Mouse (Mus musculus): ENCODE measurements around the gene Arv1. TPM values are rescaled to one million over a fixed set of nuclear protein-coding genes. Genes with fewer than 3 reads are reported as not detected.

Arv1 gene
- total and polyA plus RNA-seq, 2 experiments from 2014 or later: 10.7 to 11.0 TPM

DNA sequence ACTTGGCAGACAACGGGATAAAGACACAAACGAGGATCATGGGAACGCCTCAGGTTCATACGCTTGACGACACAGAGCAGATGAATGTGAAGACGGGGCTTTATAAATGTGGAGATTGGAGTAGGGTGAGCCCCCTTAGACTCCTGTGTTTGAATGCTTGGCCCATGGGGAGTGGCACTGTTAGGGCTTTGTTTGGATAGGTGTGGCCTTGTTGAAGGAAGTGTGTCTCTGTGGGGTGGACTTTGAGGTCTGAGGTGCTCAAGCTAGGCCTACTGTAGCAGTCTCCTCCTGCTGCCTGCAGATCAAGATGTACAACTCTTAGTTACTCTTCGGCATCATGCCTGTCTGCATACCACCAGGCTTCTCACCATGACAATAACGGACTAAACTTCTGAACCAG is 16.1 kb upstream of the Arv1 start:
- Histone ChIP-seq H3K27me3 (ENCODE audit: control insufficient read depth, insufficient read depth, low read length) (no peaks in the 10 kb centered on the region), H3K9ac (replicated peaks; ENCODE audit: low read depth, low read length) (no peak overlapping the region), H3K4me2 (ENCODE audit: low read depth, low read length) (no peak overlapping the region), H3K36me3 (replicated peaks; ENCODE audit: control insufficient read depth, insufficient read depth, low read length) (peaks cover 16% of the 10 kb centered on the region), H3K4me3 (ENCODE audit: low read depth, low read length) (no peak overlapping the region), H3K4me1 (ENCODE audit: control insufficient read depth, insufficient read depth) (no peaks in the 10 kb centered on the region), H3K27ac (ENCODE audit: low read depth) (no peak overlapping the region), H3K9me3 (replicated peaks; ENCODE audit: control insufficient read depth, low read length) (no peaks in the 10 kb centered on the region)
- no peak for TF ChIP-seq EP300 (IDR thresholded peaks at IDR 0.05; ENCODE audit: low read depth)
- TF ChIP-seq CTCF (IDR thresholded peaks at IDR 0.05; ENCODE audit: low read depth): no peak
- ATAC-seq (ENCODE audit: insufficient read depth, low read depth) (no peak), DNase-seq (ENCODE audit: low spot score) (no peak)
- WGBS: 92% methylated on average over 8 of the region's 8 CpGs

DNA sequence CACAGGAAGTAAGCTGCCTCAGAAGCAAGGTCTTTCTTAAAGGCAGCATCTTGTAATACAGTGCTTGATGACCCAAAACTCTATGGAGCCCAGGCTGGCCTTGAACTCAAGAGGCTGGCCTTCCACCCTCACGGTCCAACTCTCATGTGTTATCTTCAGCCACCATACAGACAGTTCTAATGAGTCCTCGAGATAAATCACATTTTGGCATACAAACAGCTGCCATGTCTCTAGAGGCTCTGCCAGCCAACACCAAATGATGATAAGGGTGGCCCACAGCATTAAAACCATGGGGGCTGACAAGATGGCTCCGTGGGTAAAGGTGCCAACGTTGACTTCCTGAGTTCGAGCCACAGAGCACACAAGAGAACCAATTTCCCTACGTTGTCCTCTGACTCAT is 8.7 kb upstream of the Arv1 start:
- H3K27ac ChIP-seq (ENCODE audit: low read depth): no peak overlapping the region
- peaks cover 41% of the 10 kb centered on the region for H3K36me3 ChIP-seq (replicated peaks; ENCODE audit: control insufficient read depth, insufficient read depth, low read length)
- H3K4me1 ChIP-seq (ENCODE audit: control insufficient read depth, insufficient read depth): no peaks in the 10 kb centered on the region
- DNase-seq (ENCODE audit: low spot score) (no peak), ATAC-seq (ENCODE audit: insufficient read depth, low read depth) (no peak)
- H3K9ac ChIP-seq (replicated peaks; ENCODE audit: low read depth, low read length): no peak overlapping the region
- TF ChIP-seq CTCF (IDR thresholded peaks at IDR 0.05; ENCODE audit: low read depth) (no peak), EP300 (IDR thresholded peaks at IDR 0.05; ENCODE audit: low read depth) (no peak)
- no peak overlapping the region for H3K4me2 ChIP-seq (ENCODE audit: low read depth, low read length)
- H3K9me3 ChIP-seq (replicated peaks; ENCODE audit: control insufficient read depth, low read length): no peaks in the 10 kb centered on the region
- WGBS: 79% methylated on average over 6 of the region's 6 CpGs
- H3K4me3 ChIP-seq (ENCODE audit: low read depth, low read length): no peak overlapping the region
- H3K27me3 ChIP-seq (ENCODE audit: control insufficient read depth, insufficient read depth, low read length): no peaks in the 10 kb centered on the region

DNA sequence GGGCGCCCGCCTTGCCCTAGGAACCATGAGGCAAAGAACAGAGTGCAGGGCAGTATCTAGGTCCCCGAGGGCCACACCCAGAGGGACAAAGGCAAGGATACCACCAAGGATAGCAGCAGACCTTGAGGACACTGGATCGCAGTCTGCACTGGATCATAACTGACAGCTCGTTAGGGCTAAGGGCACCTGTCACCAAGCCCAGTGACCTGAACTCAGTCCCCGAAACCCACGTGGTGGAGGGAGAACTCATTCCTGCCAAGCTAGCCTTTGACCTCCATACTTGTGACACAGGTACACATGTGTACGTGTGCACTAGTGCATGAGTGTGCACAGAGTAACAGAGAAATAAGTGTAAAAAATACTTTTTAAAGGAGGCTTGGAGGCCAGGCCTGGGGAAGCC is 6.2 kb upstream of the Arv1 start:
- peaks cover 33% of the 10 kb centered on the region for H3K36me3 ChIP-seq (replicated peaks; ENCODE audit: control insufficient read depth, insufficient read depth, low read length)
- H3K4me1 ChIP-seq (ENCODE audit: control insufficient read depth, insufficient read depth): peaks cover 3% of the 10 kb centered on the region
- H3K4me3 ChIP-seq (ENCODE audit: low read depth, low read length): no peak overlapping the region
- H3K27ac ChIP-seq (ENCODE audit: low read depth): no peak overlapping the region
- H3K9ac ChIP-seq (replicated peaks; ENCODE audit: low read depth, low read length): no peak overlapping the region
- H3K9me3 ChIP-seq (replicated peaks; ENCODE audit: control insufficient read depth, low read length): no peaks in the 10 kb centered on the region
- TF ChIP-seq EP300 (IDR thresholded peaks at IDR 0.05; ENCODE audit: low read depth) (no peak), CTCF (IDR thresholded peaks at IDR 0.05; ENCODE audit: low read depth) (no peak)
- no peaks in the 10 kb centered on the region for H3K27me3 ChIP-seq (ENCODE audit: control insufficient read depth, insufficient read depth, low read length)
- DNase-seq (ENCODE audit: low spot score) (no peak), ATAC-seq (ENCODE audit: insufficient read depth, low read depth) (no peak)
- WGBS: 78% methylated on average over 8 of the region's 8 CpGs
- H3K4me2 ChIP-seq (ENCODE audit: low read depth, low read length): no peak overlapping the region

DNA sequence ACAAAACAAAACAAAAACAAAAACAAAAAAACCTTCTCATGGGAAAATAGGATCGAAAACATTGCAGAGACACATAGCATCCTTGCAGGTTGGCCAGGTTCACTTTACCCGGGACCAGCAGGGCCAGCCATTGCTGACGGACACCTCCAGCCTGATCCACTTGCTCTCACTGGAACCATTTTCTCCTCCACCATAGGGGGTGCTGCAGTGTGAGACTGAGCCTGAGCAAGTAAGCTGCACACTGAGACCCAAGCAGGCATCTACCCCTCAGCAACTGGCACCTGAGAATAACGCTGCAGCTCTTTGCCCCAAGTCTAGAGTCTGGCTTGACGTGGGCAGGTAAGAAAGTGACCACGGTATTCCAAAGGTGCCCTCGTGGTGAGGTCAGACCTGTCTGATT is 1.8 kb upstream of the Arv1 start:
- Histone ChIP-seq H3K9me3 (replicated peaks; ENCODE audit: control insufficient read depth, low read length) (no peaks in the 10 kb centered on the region), H3K4me2 (ENCODE audit: low read depth, low read length) (no peak overlapping the region), H3K9ac (replicated peaks; ENCODE audit: low read depth, low read length) (no peak overlapping the region), H3K27ac (ENCODE audit: low read depth) (no peak overlapping the region), H3K4me3 (ENCODE audit: low read depth, low read length) (no peak overlapping the region), H3K27me3 (ENCODE audit: control insufficient read depth, insufficient read depth, low read length) (no peaks in the 10 kb centered on the region), H3K36me3 (replicated peaks; ENCODE audit: control insufficient read depth, insufficient read depth, low read length) (peaks cover 5% of the 10 kb centered on the region; the same call in 1 of the 2 replicates), H3K4me1 (ENCODE audit: control insufficient read depth, insufficient read depth) (peaks cover 16% of the 10 kb centered on the region)
- DNase-seq (ENCODE audit: low spot score) (no peak), ATAC-seq (ENCODE audit: insufficient read depth, low read depth) (no peak)
- WGBS: 77% methylated on average over 7 of the region's 7 CpGs
- TF ChIP-seq EP300 (IDR thresholded peaks at IDR 0.05; ENCODE audit: low read depth): no peak
- TF ChIP-seq CTCF (IDR thresholded peaks at IDR 0.05; ENCODE audit: low read depth): no peak; the same call in 1 of the 2 replicates

DNA sequence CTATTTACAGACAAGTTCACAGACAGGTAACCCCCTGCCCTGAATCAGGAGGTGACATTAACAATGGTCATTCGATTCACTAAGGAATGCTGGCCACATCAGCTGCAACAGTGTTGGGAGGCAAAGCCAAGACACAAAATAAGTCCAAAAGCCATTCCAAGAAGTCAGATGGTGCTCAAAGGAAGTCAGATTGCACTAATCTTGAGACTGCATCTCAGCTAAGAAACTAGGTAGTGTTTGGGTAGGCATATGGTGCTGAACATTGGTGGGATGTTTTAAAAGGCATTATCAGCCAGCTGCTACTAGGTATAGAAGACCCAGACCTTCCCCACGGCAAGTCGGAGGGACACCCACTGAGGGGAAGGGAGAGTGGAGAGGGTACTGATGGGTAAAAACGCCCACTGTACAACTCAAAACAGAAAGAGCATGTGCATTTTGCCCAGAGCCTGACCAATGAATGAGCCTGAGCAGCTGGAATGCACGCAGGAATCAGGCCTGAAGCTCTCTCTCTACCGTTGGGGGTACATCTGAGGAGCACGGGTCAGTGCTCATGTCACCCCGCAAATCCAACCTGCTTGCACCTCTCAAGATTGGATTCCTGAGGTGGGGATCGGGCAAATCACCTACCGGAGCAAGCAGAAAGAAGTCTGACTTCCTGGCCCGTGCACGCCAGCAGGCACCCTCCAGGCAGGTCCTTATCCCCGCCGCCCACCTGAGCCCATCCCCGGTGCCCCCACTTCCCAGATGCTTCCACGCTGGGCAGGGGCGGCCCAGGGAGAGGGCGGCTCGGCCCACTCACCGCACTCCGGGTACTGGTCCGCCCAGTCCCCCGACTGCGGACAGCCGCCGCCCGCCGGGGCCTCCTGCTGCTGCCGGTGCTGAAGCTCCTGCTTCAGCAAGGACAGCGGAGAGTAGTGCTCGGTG is 739 bp upstream of the Arv1 start:
- H3K27ac ChIP-seq (ENCODE audit: low read depth): no peak overlapping the region

More for the DNA sequence above, 739 bp upstream of the Arv1 start:
- WGBS: 2% methylated on average over 31 of the region's 31 CpGs
- ATAC-seq (ENCODE audit: insufficient read depth, low read depth): no peak; the same call in 1 of the 2 replicates
- Histone ChIP-seq H3K4me2 (ENCODE audit: low read depth, low read length) (peak overlapping the region; percentile 85), H3K36me3 (replicated peaks; ENCODE audit: control insufficient read depth, insufficient read depth, low read length) (peaks cover 8% of the 10 kb centered on the region), H3K9ac (replicated peaks; ENCODE audit: low read depth, low read length) (peak overlapping the region; percentile 68), H3K9me3 (replicated peaks; ENCODE audit: control insufficient read depth, low read length) (no peaks in the 10 kb centered on the region), H3K27me3 (ENCODE audit: control insufficient read depth, insufficient read depth, low read length) (no peaks in the 10 kb centered on the region), H3K4me3 (ENCODE audit: low read depth, low read length) (peak overlapping the region; percentile 76), H3K4me1 (ENCODE audit: control insufficient read depth, insufficient read depth) (peaks cover 16% of the 10 kb centered on the region)
- no peak for TF ChIP-seq EP300 (IDR thresholded peaks at IDR 0.05; ENCODE audit: low read depth)
- no peak for TF ChIP-seq CTCF (IDR thresholded peaks at IDR 0.05; ENCODE audit: low read depth)
- no peak for DNase-seq (ENCODE audit: low spot score)
